Mouse (Mus musculus) heart, postnatal 0 days (tissue): ENCODE data around the gene Med25.

ENCODE experiments used
- CTCF ChIP-seq: IDR thresholded peaks from 2 replicates; pipeline ENCODE4 v1.5.1; 2016; ENCODE audit warnings: antibody characterized with exemption, control low read depth, low read depth
- EP300 ChIP-seq: IDR thresholded peaks from 2 replicates; pipeline ENCODE4 v1.6.1; 2016; ENCODE audit warnings: antibody characterized with exemption, low read depth

- TF ChIP-seq EP300 (no peak), CTCF (no peak)
Observed at GRCm38 (mm10) chr7:44886964-44887363, 5.5 kb downstream of the Med25 start.
